ENCODE assay signal across 24 mouse cellular contexts in the genomic region with DNA sequence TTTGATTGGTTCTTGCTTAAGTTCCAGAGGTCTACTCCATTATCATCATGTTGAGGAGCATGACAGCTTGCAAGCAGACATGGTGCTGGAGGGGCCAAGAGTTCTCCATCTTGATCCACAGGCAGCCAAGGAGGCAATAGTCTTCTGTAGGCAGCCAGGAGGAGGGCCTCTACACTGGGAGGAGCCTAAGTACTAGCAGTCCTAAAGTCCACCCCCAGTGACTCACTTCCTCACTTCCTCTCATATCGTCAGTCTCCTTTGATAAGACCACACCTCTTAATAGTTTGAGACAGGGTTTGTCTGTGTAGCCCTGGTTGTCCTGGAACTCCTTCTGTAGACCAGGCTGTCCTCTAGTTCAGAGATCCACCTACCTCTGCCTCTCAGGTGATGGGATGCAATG. TPM values are rescaled to one million over a fixed set of nuclear protein-coding genes. Genes with fewer than 3 reads are reported as not detected.
DNase-seq lines count a peak whose midpoint lies in the region; ATAC-seq and TF ChIP-seq lines count a peak whose summit lies in the region.
"Had no signal": no experiment of that assay in that cellular context is flagged by ENCODE, and none has a peak within 500 bp of the region (broad histone marks: within the 10 kb centered on the region; RNA-seq: fewer than 3 reads in every experiment).

No protein-coding gene starts in this region.

- H3K4me1 ChIP-seq in kidney, embryonic 14.5 days (ENCODE audit: control insufficient read depth, insufficient read depth, low read length), result no peaks in the 10 kb centered on the region
- H3K4me1 ChIP-seq in G1E (ENCODE audit: insufficient read depth, low read depth, low read length), result peaks cover 9% of the 10 kb centered on the region
- H3K4me1 ChIP-seq in intestine, embryonic 15.5 days (replicated peaks), result no peaks in the 10 kb centered on the region
- peaks cover 19% of the 10 kb centered on the region; the same call in 1 of the 2 replicates for H3K4me1 ChIP-seq in small intestine, adult 2 months (ENCODE audit: control insufficient read depth, insufficient read depth, insufficient read length, low read length)
- 0 out of 2 replicates have a peak, but pooled peaks cover 5% of the 10 kb centered on the region for H3K4me1 ChIP-seq in midbrain, embryonic 13.5 days (replicated peaks)
- H3K4me1 ChIP-seq: heart, embryonic 15.5 days; limb, embryonic 10.5 days; midbrain, embryonic 12.5 days had no signal

- no peaks in the 10 kb centered on the region for H3K36me3 ChIP-seq in kidney, embryonic 14.5 days (ENCODE audit: control insufficient read depth, insufficient read depth, low read length)
- H3K36me3 ChIP-seq in G1E (replicated peaks), result no peaks in the 10 kb centered on the region
- H3K36me3 ChIP-seq in intestine, embryonic 15.5 days, result no peaks in the 10 kb centered on the region
- no peaks in the 10 kb centered on the region for H3K36me3 ChIP-seq in small intestine, adult 2 months (ENCODE audit: control insufficient read depth, insufficient read depth, low read length)
- H3K36me3 ChIP-seq in midbrain, embryonic 13.5 days, result no peaks in the 10 kb centered on the region
- H3K36me3 ChIP-seq: forebrain, embryonic 12.5 days; heart, embryonic 15.5 days; limb, embryonic 10.5 days; midbrain, embryonic 12.5 days had no signal

- no peaks in the 10 kb centered on the region for H3K9me3 ChIP-seq in kidney, embryonic 14.5 days (ENCODE audit: control insufficient read depth, low read length)
- H3K9me3 ChIP-seq in G1E (replicated peaks), result no peaks in the 10 kb centered on the region
- H3K9me3 ChIP-seq in intestine, embryonic 15.5 days, result no peaks in the 10 kb centered on the region
- H3K9me3 ChIP-seq in midbrain, embryonic 13.5 days, result no peaks in the 10 kb centered on the region
- H3K9me3 ChIP-seq: forebrain, embryonic 12.5 days; limb, embryonic 10.5 days; midbrain, embryonic 12.5 days had no signal

- H3K27ac ChIP-seq in kidney, embryonic 14.5 days (ENCODE audit: low read depth, low read length), result no peak overlapping the region
- H3K27ac ChIP-seq in intestine, embryonic 15.5 days, result no peak overlapping the region
- H3K27ac ChIP-seq in small intestine, adult 2 months (ENCODE audit: insufficient read depth, low read depth, low read length), result peak overlapping the region; percentile 88
- H3K27ac ChIP-seq in midbrain, embryonic 13.5 days, result no peak overlapping the region
- H3K27ac ChIP-seq: forebrain, embryonic 12.5 days; heart, embryonic 15.5 days; hindbrain, postnatal 0 days; limb, embryonic 10.5 days; midbrain, embryonic 12.5 days had no signal

- 88% methylated on average over 1 of the region's 1 CpGs for WGBS in kidney, embryonic 14.5 days
- 52% methylated on average over 1 of the region's 1 CpGs for WGBS in intestine, embryonic 15.5 days
- WGBS in small intestine, adult 2 months, result 5% methylated on average over 1 of the region's 1 CpGs
- 80% methylated on average over 1 of the region's 1 CpGs for WGBS in midbrain, embryonic 13.5 days

- no peak for TF ChIP-seq POLR2A in small intestine, adult 2 months (IDR thresholded peaks at IDR 0.05; ENCODE audit: low read depth, low read length)

- peaks cover 3% of the 10 kb centered on the region; the same call in 1 of the 2 replicates for H3K27me3 ChIP-seq in kidney, embryonic 14.5 days (ENCODE audit: control insufficient read depth, insufficient read depth, low read length)
- peaks cover 24% of the 10 kb centered on the region for H3K27me3 ChIP-seq in G1E (ENCODE audit: insufficient read depth, low read length)
- no peaks in the 10 kb centered on the region for H3K27me3 ChIP-seq in intestine, embryonic 15.5 days (replicated peaks)
- H3K27me3 ChIP-seq in small intestine, adult 2 months (ENCODE audit: control insufficient read depth, insufficient read depth, low read length), result no peaks in the 10 kb centered on the region
- no peaks in the 10 kb centered on the region for H3K27me3 ChIP-seq in midbrain, embryonic 13.5 days
- H3K27me3 ChIP-seq: midbrain, embryonic 12.5 days; Patski had no signal

- DNase-seq in kidney, adult 8-10 months, result no peak
- DNase-seq in G1E (ENCODE audit: low spot score), result no peak
- no peak for DNase-seq in lung, adult 18-20 months
- no peak for DNase-seq in lung, postnatal 10 days
- DNase-seq: adrenal gland, postnatal 10 days; cerebellum, adult 9-10 months; gastrocnemius, postnatal 14 days; layer of hippocampus, adult 9-11 months; lung, embryonic 14.5 days; lung, postnatal 4 days; right cerebral cortex, postnatal 25 days; thymus, postnatal 36 days had no signal

- no peak overlapping the region for H3K9ac ChIP-seq in kidney, embryonic 14.5 days (ENCODE audit: low read depth, low read length)
- H3K9ac ChIP-seq in intestine, embryonic 15.5 days, result no peak overlapping the region
- H3K9ac ChIP-seq in midbrain, embryonic 13.5 days (replicated peaks), result no peak overlapping the region
- H3K9ac ChIP-seq: forebrain, embryonic 12.5 days; heart, embryonic 15.5 days; lung, embryonic 14.5 days; midbrain, embryonic 12.5 days had no signal

- no peak for TF ChIP-seq CTCF in G1E (IDR thresholded peaks at IDR 0.05; ENCODE audit: low read depth, low read length)
- TF ChIP-seq CTCF in small intestine, adult 2 months (IDR thresholded peaks at IDR 0.05; ENCODE audit: extremely low read depth, insufficient read length, insufficient replicate concordance, low read depth, low read length), result no peak

- ATAC-seq in kidney, embryonic 14.5 days (ENCODE audit: low FRiP score, low TSS enrichment), result 0 out of 2 replicates have a peak, but pooled peaks have one; percentile 12
- ATAC-seq in G1E (ENCODE audit: extremely low read depth, insufficient number of reproducible peaks, low FRiP score, poor library complexity, severe bottlenecking), result peak; percentile 22; the same call in 1 of the 2 replicates
- peak; percentile 71 for ATAC-seq in intestine, embryonic 15.5 days
- no peak for ATAC-seq in midbrain, embryonic 13.5 days
- ATAC-seq: activated CD4-positive, CD25-positive, alpha-beta regulatory T cell, adult 4 months; hindbrain, postnatal 0 days; Patski had no signal

- H3K4me2 ChIP-seq in kidney, embryonic 14.5 days (replicated peaks; ENCODE audit: low read depth, low read length), result no peak overlapping the region
- H3K4me2 ChIP-seq in intestine, embryonic 15.5 days (replicated peaks), result no peak overlapping the region
- no peak overlapping the region for H3K4me2 ChIP-seq in midbrain, embryonic 13.5 days (replicated peaks)
- H3K4me2 ChIP-seq: forebrain, embryonic 12.5 days; heart, embryonic 15.5 days; lung, embryonic 14.5 days; midbrain, embryonic 12.5 days had no signal

- H3K4me3 ChIP-seq in kidney, embryonic 14.5 days (ENCODE audit: low read length), result no peak overlapping the region
- H3K4me3 ChIP-seq in G1E (ENCODE audit: low read depth, low read length), result no peak overlapping the region
- no peak overlapping the region for H3K4me3 ChIP-seq in intestine, embryonic 15.5 days (replicated peaks)
- no peak overlapping the region for H3K4me3 ChIP-seq in small intestine, adult 2 months (ENCODE audit: low read depth, low read length)
- no peak overlapping the region for H3K4me3 ChIP-seq in midbrain, embryonic 13.5 days (replicated peaks)
- H3K4me3 ChIP-seq: forebrain, embryonic 12.5 days; heart, embryonic 15.5 days; limb, embryonic 10.5 days; midbrain, embryonic 12.5 days; myocyte had no signal

RNA-seq across cellular contexts. Expression of a gene that starts 7.5 kb away (rescaled TPM):
- 13.0 and 22.1 TPM in 2 replicates for polyA plus RNA-seq in kidney, embryonic 14.5 days (2014; fragmentation: Nextera tagmentation; extraction: Ambion mirVana)
- total RNA-seq in G1E (2014; fragmentation: Nextera tagmentation), result not detected in 2 replicates
- 0.06 and 0.16 TPM in 2 replicates for total RNA-seq in G1E (2017)
- 0.15 and 0.39 TPM in 2 replicates for polyA plus RNA-seq in G1E (2012)
- polyA plus RNA-seq in intestine, embryonic 15.5 days (2015; fragmentation: Nextera tagmentation; extraction: Ambion mirVana), result 32.7 and 33.0 TPM in 2 replicates
- 20.8 and 56.4 TPM in 2 replicates for polyA plus RNA-seq in small intestine, adult 2 months (2012; rRNA removed)
- 145 and 152 TPM in 2 replicates for polyA plus RNA-seq in midbrain, embryonic 13.5 days (2015; fragmentation: Nextera tagmentation; extraction: Ambion mirVana)

RNA-seq across cellular contexts. Expression of a gene that starts 42.7 kb away (rescaled TPM):
- 12.3 and 12.6 TPM in 2 replicates for polyA plus RNA-seq in kidney, embryonic 14.5 days (2014; fragmentation: Nextera tagmentation; extraction: Ambion mirVana)
- 17.9 and 28.3 TPM in 2 replicates for total RNA-seq in G1E (2014; fragmentation: Nextera tagmentation)
- total RNA-seq in G1E (2017), result 8.9 and 11.0 TPM in 2 replicates
- polyA plus RNA-seq in G1E (2012), result 17.2 and 18.0 TPM in 2 replicates
- 52.1 and 57.2 TPM in 2 replicates for polyA plus RNA-seq in intestine, embryonic 15.5 days (2015; fragmentation: Nextera tagmentation; extraction: Ambion mirVana)
- 34.4 and 88.3 TPM in 2 replicates for polyA plus RNA-seq in small intestine, adult 2 months (2012; rRNA removed)
- 9.7 and 10.8 TPM in 2 replicates for polyA plus RNA-seq in midbrain, embryonic 13.5 days (2015; fragmentation: Nextera tagmentation; extraction: Ambion mirVana)

Comparison
In these comparisons a context has a peak if more than half of its experiments do, and no peak if none do; other contexts are left out.
1. RNA of a gene that starts 7.5 kb away (polyA plus RNA-seq): 145 to 152 TPM in midbrain, embryonic 13.5 days, 20.8 to 56.4 TPM in small intestine, adult 2 months, 32.7 to 33.0 TPM in intestine, embryonic 15.5 days and 13.0 to 22.1 TPM in kidney, embryonic 14.5 days; 0.15 to 0.39 TPM in G1E; every median in the first group is over 10 times any median in the second.